Mouse (Mus musculus): ENCODE measurements at regions not wholly inside any gene's neighbourhood (a gene's known extent, or its start where the extent isn't known, plus 50 kb on each side); places are given as distances from the start of the nearest gene placed in this dataset.

DNA sequence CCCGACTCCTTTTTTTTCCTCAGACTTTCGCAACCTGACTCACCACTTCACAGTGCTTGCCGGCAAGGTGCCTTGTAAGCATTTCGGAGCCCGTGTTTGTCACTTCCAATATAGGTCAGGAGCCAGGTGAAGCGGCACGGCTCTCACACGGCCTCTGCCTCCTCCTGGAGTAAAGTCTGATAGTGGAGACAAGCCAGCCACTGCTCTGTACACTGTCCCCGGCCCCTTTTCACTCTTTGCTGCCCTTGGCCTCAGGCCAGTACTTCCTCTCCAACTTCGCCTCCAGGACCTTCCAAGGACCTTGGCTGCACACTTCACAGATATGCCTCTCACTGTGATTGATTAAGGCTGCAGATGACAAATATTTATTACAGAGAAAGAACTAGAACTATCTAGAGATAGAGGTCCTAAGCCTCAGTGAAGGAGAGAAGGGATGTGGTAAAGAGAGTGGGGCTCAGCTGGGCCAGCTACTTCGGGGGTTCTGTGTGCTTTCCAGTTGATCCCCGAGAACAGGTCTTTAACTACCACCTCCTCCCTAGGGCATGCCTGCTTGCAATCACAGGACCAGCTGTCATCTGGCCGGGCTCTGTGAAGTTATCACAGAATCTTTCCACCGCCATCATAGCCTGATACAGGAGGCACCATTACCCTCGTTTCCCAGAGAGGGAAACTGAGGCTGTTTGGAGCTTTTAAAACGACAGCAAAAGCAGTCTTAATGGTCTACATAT lies 204.2 kb downstream of the Trim29 start:
- TF ChIP-seq POLR2A (IDR thresholded peaks at IDR 0.05; ENCODE audit: control insufficient read depth, low read depth, low read length) (no peak), CTCF (IDR thresholded peaks at IDR 0.05; ENCODE audit: control insufficient read depth, insufficient read depth, insufficient replicate concordance, low read depth, low read length) (no peak)
